In the genomic region with DNA sequence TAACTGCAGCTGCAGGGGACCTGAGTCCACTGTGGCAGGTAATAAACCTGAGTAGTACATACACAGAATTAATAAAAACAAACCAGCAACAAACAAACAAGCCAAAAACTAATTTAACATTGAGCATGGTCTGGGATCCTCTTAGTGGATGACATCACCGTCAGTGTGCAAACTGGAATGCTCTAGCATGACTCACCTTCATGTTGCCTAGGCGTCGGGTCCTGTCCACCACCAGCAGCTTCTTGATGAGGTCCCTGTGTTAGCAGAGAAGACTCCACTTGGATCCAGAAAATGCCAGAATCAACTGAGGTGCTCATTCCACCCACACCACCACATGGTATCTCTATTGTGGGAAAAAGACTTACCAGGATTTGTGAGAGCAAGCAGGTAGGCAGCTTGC, we compare ENCODE assay signal across 17 mouse cellular contexts.
"Had no signal": no experiment of that assay in that cellular context is flagged by ENCODE, and none has a peak within 500 bp of the region (broad histone marks: within the 10 kb centered on the region; RNA-seq: fewer than 3 reads in every experiment).

No protein-coding gene starts in this region.

- DNase-seq: lung, adult 2 months; lung, postnatal 14 days; lung, postnatal 36 days; right cerebral cortex, postnatal 14 days; thymus, adult 2 months; thymus, postnatal 25 days; thymus, postnatal 4 days had no signal

- ATAC-seq: lung, postnatal 0 days; midbrain, embryonic 13.5 days; midbrain, embryonic 15.5 days had no signal

- H3K4me3 ChIP-seq: lung, embryonic 15.5 days; megakaryocyte, embryonic 14.5 days; midbrain, embryonic 13.5 days; midbrain, embryonic 15.5 days; neural tube, embryonic 12.5 days; stomach, embryonic 15.5 days had no signal

- H3K27ac ChIP-seq: lung, embryonic 15.5 days; macrophage; midbrain, embryonic 13.5 days; midbrain, embryonic 15.5 days; neural tube, embryonic 12.5 days; stomach, embryonic 15.5 days; stomach, postnatal 0 days had no signal

- H3K9ac ChIP-seq: lung, embryonic 15.5 days; midbrain, embryonic 13.5 days; midbrain, embryonic 15.5 days; neural tube, embryonic 12.5 days; stomach, embryonic 15.5 days had no signal

- H3K4me2 ChIP-seq: lung, embryonic 15.5 days; midbrain, embryonic 11.5 days; midbrain, embryonic 13.5 days; midbrain, embryonic 15.5 days; neural tube, embryonic 12.5 days; stomach, embryonic 15.5 days had no signal

- H3K9me3 ChIP-seq: lung, embryonic 15.5 days; megakaryocyte, embryonic 14.5 days; midbrain, embryonic 13.5 days; midbrain, embryonic 15.5 days; neural tube, embryonic 12.5 days; stomach, embryonic 15.5 days had no signal

- H3K36me3 ChIP-seq: lung, embryonic 15.5 days; midbrain, embryonic 15.5 days; stomach, embryonic 15.5 days had no signal

- H3K4me1 ChIP-seq: lung, embryonic 15.5 days; megakaryocyte, embryonic 14.5 days; midbrain, embryonic 13.5 days; midbrain, embryonic 15.5 days; neural tube, embryonic 12.5 days; stomach, embryonic 15.5 days had no signal

- H3K27me3 ChIP-seq: lung, embryonic 15.5 days; midbrain, embryonic 13.5 days; midbrain, embryonic 15.5 days; neural tube, embryonic 12.5 days; stomach, embryonic 15.5 days had no signal
